Mouse (Mus musculus): ENCODE measurements around the gene Nasp. TPM values are rescaled to one million over a fixed set of nuclear protein-coding genes. Genes with fewer than 3 reads are reported as not detected.
A peak's percentile ranks its signal among the peaks of the same experiment; 100 is the strongest.

The Nasp gene
- total and polyA plus RNA-seq, 3 experiments: 25.8 to 326 (median 134) TPM

DNA sequence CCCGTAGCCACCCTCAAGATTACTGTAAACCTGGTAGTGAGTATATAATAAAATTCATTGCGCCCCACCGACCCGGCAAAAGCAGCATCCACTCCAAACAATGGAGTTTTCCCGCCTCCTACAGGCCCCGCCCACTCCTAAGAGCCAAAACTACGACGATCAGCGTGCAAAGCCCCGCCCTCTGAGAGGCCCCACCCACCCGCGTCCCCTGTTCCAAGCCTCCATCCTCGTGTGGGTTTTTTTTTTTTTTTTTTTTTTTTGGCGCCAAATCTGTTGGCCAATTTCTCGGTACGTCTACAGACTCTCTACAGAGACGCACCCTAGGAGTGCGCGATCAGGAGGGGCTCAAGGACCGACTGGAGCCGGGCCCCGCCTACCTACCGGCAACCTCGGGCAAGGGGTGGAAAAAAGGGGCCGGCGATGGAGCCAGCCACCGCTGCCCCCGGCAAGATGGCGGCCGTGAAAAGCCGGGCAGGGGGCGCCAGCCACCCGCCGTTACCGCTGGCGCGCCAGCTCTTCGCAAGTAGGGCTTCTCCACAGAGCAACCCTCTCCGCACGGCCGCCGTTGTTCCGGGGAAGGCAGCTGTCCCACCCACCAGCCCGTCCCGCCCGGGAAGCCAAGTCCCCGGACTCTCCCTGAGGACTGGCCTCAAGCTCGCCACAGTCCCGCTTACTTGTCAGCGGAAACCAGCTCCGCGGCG is 933 bp downstream of the Nasp start:
- TF ChIP-seq CTCF (IDR thresholded peaks at IDR 0.05; ENCODE audit: low read depth, low read length): no peak
- no peak for TF ChIP-seq TAL1 (conservative IDR thresholded peaks at IDR 0.05; ENCODE audit: low read depth, low read length)
- no peak for TF ChIP-seq GATA2 (IDR thresholded peaks at IDR 0.05; ENCODE audit: borderline replicate concordance, low read depth, low read length)
- TF ChIP-seq POLR2AphosphoS5 (IDR thresholded peaks at IDR 0.05; ENCODE audit: insufficient replicate concordance, low read depth, low read length): no peak
- TF ChIP-seq GATA1 (IDR thresholded peaks at IDR 0.05; ENCODE audit: borderline replicate concordance, low read length): no peak
- DNase-seq (ENCODE audit: low spot score): peak; percentile 81
- Histone ChIP-seq H3K27me3 (ENCODE audit: insufficient read depth, low read length) (no peaks in the 10 kb centered on the region), H3K9me3 (replicated peaks) (no peaks in the 10 kb centered on the region), H3K4me1 (ENCODE audit: insufficient read depth, low read depth, low read length) (peaks cover 26% of the 10 kb centered on the region), H3K36me3 (replicated peaks) (peaks cover 26% of the 10 kb centered on the region), H3K4me3 (ENCODE audit: low read depth, low read length) (peak overlapping the region; percentile 99)
- peak; percentile 70 for ATAC-seq (ENCODE audit: extremely low read depth, insufficient number of reproducible peaks, low FRiP score, poor library complexity, severe bottlenecking)

DNA sequence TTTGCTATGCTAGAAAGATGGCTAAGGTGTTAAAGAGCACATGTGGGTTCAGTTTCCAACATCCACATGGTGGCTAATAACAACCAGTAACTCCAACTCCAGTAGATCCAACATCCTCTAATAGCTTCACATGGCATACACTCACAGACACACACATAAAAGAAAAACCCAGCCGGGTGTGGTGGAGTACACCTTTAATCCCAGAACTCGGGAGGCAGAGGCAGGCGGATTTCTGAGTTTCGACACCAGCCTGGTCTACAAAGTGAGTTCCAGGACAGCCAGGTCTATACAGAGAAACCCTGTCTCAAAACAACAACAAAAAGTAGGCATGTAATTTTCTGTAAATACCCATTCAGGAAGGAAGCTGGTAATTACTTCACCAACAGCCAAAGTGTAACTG is 2.9 kb downstream of the Nasp start:
- Histone ChIP-seq H3K4me3 (ENCODE audit: low read depth, low read length) (no peak overlapping the region; the same call in 1 of the 2 replicates), H3K27me3 (ENCODE audit: insufficient read depth, low read length) (no peaks in the 10 kb centered on the region), H3K36me3 (replicated peaks) (peaks cover 45% of the 10 kb centered on the region), H3K9me3 (replicated peaks) (no peaks in the 10 kb centered on the region), H3K4me1 (ENCODE audit: insufficient read depth, low read depth, low read length) (peaks cover 27% of the 10 kb centered on the region)
- ATAC-seq (ENCODE audit: extremely low read depth, insufficient number of reproducible peaks, low FRiP score, poor library complexity, severe bottlenecking): no peak
- TF ChIP-seq GATA1 (IDR thresholded peaks at IDR 0.05; ENCODE audit: borderline replicate concordance, low read length) (no peak), TAL1 (conservative IDR thresholded peaks at IDR 0.05; ENCODE audit: low read depth, low read length) (no peak), CTCF (IDR thresholded peaks at IDR 0.05; ENCODE audit: low read depth, low read length) (no peak), POLR2AphosphoS5 (IDR thresholded peaks at IDR 0.05; ENCODE audit: insufficient replicate concordance, low read depth, low read length) (no peak), GATA2 (IDR thresholded peaks at IDR 0.05; ENCODE audit: borderline replicate concordance, low read depth, low read length) (no peak)
- no peak for DNase-seq (ENCODE audit: low spot score)

DNA sequence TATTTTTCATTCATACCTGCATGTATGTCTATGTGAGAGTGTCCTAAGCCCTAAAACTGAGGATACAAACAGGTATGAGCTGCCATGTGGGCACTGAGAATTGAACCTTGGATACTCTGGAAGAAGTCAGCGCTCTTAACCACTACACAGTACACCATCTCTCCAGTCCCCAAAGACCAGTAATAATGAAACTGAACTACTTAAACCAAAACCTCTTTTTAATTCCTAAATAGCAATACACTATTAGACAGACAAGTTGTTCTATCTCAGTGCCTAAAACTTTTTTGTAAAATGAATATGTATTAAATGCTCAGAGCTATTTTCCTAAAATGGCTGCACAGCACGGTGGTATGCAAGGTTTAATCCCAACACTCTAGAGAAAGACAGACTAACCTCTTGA is 12.5 kb downstream of the Nasp start:
- Histone ChIP-seq H3K36me3 (replicated peaks) (peaks cover 85% of the 10 kb centered on the region), H3K27me3 (ENCODE audit: insufficient read depth, low read length) (no peaks in the 10 kb centered on the region), H3K4me3 (ENCODE audit: low read depth, low read length) (no peak overlapping the region), H3K4me1 (ENCODE audit: insufficient read depth, low read depth, low read length) (peaks cover 2% of the 10 kb centered on the region; the same call in 1 of the 2 replicates), H3K9me3 (replicated peaks) (no peaks in the 10 kb centered on the region)
- TF ChIP-seq CTCF (IDR thresholded peaks at IDR 0.05; ENCODE audit: low read depth, low read length): no peak
- TF ChIP-seq GATA2 (IDR thresholded peaks at IDR 0.05; ENCODE audit: borderline replicate concordance, low read depth, low read length): no peak
- TF ChIP-seq POLR2AphosphoS5 (IDR thresholded peaks at IDR 0.05; ENCODE audit: insufficient replicate concordance, low read depth, low read length): no peak
- no peak for ATAC-seq (ENCODE audit: extremely low read depth, insufficient number of reproducible peaks, low FRiP score, poor library complexity, severe bottlenecking)
- DNase-seq (ENCODE audit: low spot score): no peak

GRCm38 (mm10) chr4:116612621-116613020 is 15.1 kb downstream of the Nasp start:
- DNase-seq (ENCODE audit: low spot score) (no peak), ATAC-seq (ENCODE audit: extremely low read depth, insufficient number of reproducible peaks, low FRiP score, poor library complexity, severe bottlenecking) (no peak)
- no peaks in the 10 kb centered on the region for H3K9me3 ChIP-seq (replicated peaks)
- TF ChIP-seq TAL1 (conservative IDR thresholded peaks at IDR 0.05; ENCODE audit: low read depth, low read length) (no peak), CTCF (IDR thresholded peaks at IDR 0.05; ENCODE audit: low read depth, low read length) (no peak), POLR2AphosphoS5 (IDR thresholded peaks at IDR 0.05; ENCODE audit: insufficient replicate concordance, low read depth, low read length) (no peak), GATA1 (IDR thresholded peaks at IDR 0.05; ENCODE audit: borderline replicate concordance, low read length) (no peak), GATA2 (IDR thresholded peaks at IDR 0.05; ENCODE audit: borderline replicate concordance, low read depth, low read length) (no peak)
- peaks cover 6% of the 10 kb centered on the region; the same call in 1 of the 2 replicates for H3K4me1 ChIP-seq (ENCODE audit: insufficient read depth, low read depth, low read length)
- peaks cover 84% of the 10 kb centered on the region for H3K36me3 ChIP-seq (replicated peaks)
- H3K27me3 ChIP-seq (ENCODE audit: insufficient read depth, low read length): no peaks in the 10 kb centered on the region
- no peak overlapping the region for H3K4me3 ChIP-seq (ENCODE audit: low read depth, low read length)

GRCm38 (mm10) chr4:116596978-116597881 is 30.5 kb downstream of the Nasp start:
- TF ChIP-seq POLR2AphosphoS5 (IDR thresholded peaks at IDR 0.05; ENCODE audit: insufficient replicate concordance, low read depth, low read length) (no peak), GATA1 (IDR thresholded peaks at IDR 0.05; ENCODE audit: borderline replicate concordance, low read length) (no peak), GATA2 (IDR thresholded peaks at IDR 0.05; ENCODE audit: borderline replicate concordance, low read depth, low read length) (no peak), TAL1 (conservative IDR thresholded peaks at IDR 0.05; ENCODE audit: low read depth, low read length) (no peak), CTCF (IDR thresholded peaks at IDR 0.05; ENCODE audit: low read depth, low read length) (no peak)
- Histone ChIP-seq H3K9me3 (replicated peaks) (no peaks in the 10 kb centered on the region), H3K27me3 (ENCODE audit: insufficient read depth, low read length) (no peaks in the 10 kb centered on the region), H3K4me3 (ENCODE audit: low read depth, low read length) (peak overlapping the region; percentile 83), H3K4me1 (ENCODE audit: insufficient read depth, low read depth, low read length) (peaks cover 33% of the 10 kb centered on the region), H3K36me3 (replicated peaks) (peaks cover 67% of the 10 kb centered on the region)
- ATAC-seq (ENCODE audit: extremely low read depth, insufficient number of reproducible peaks, low FRiP score, poor library complexity, severe bottlenecking): peak; percentile 87
- peak; percentile 80 for DNase-seq (ENCODE audit: low spot score)

DNA sequence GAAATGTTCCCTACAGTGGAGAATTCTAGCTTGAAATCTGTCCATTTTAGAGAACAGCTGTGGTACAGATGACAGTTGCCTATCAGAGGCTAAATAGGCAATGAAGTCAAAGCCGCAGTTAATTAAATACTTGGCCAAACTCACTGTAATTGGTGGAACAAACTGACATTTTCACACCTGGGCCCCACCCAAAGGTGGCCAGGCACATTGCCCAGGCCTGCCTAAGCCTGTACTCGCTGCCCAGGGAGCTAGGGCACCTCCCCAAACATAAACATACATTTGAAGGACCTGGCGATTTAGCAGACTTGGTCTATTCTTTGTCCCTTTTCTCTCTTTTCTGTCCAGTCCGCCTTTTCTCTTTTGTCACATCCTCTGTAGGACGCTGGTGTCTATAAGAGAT is 31.4 kb downstream of the Nasp start, which contains the start of gene Ccdc17:
Ccdc17 (plus strand) TSS at position 276 of the 400 bp plus-strand sequence.
- DNase-seq (ENCODE audit: low spot score) (no peak), ATAC-seq (ENCODE audit: extremely low read depth, insufficient number of reproducible peaks, low FRiP score, poor library complexity, severe bottlenecking) (no peak)
- H3K36me3 ChIP-seq (replicated peaks): peaks cover 67% of the 10 kb centered on the region
- H3K27me3 ChIP-seq (ENCODE audit: insufficient read depth, low read length): no peaks in the 10 kb centered on the region
- peaks cover 40% of the 10 kb centered on the region for H3K4me1 ChIP-seq (ENCODE audit: insufficient read depth, low read depth, low read length)
- H3K9me3 ChIP-seq (replicated peaks): no peaks in the 10 kb centered on the region
- TF ChIP-seq TAL1 (conservative IDR thresholded peaks at IDR 0.05; ENCODE audit: low read depth, low read length) (no peak), POLR2AphosphoS5 (IDR thresholded peaks at IDR 0.05; ENCODE audit: insufficient replicate concordance, low read depth, low read length) (no peak), GATA2 (IDR thresholded peaks at IDR 0.05; ENCODE audit: borderline replicate concordance, low read depth, low read length) (no peak), CTCF (IDR thresholded peaks at IDR 0.05; ENCODE audit: low read depth, low read length) (no peak), GATA1 (IDR thresholded peaks at IDR 0.05; ENCODE audit: borderline replicate concordance, low read length) (no peak)
- peak within 1 kb of the TSS; percentile 83 for H3K4me3 ChIP-seq (ENCODE audit: low read depth, low read length)
